Mouse (Mus musculus): ENCODE measurements around the gene Psmb1.
"Not testable (repeated sequence)": the region's sequence is repeated elsewhere in the genome, so short reads cannot be mapped to it uniquely, and the experiment has no call there.

Psmb1 gene

GRCm38 (mm10) chr17:15499656-15500394 lies at the start of gene Psmb1, which contains the start of gene Tbp:
Gene Psmb1, minus strand, starts transcription at chr17:15499751.
Gene Tbp, plus strand, starts transcription at chr17:15499888.
- CTCF ChIA-PET: no interaction called here

GRCm38 (mm10) chr17:15546440-15546839 lies 46.9 kb upstream of the Psmb1 start:
- CTCF ChIA-PET: no interaction called here

GRCm38 (mm10) chr17:15543868-15544267 lies 44.3 kb upstream of the Psmb1 start:
- CTCF ChIA-PET: not testable (repeated sequence)

DNA sequence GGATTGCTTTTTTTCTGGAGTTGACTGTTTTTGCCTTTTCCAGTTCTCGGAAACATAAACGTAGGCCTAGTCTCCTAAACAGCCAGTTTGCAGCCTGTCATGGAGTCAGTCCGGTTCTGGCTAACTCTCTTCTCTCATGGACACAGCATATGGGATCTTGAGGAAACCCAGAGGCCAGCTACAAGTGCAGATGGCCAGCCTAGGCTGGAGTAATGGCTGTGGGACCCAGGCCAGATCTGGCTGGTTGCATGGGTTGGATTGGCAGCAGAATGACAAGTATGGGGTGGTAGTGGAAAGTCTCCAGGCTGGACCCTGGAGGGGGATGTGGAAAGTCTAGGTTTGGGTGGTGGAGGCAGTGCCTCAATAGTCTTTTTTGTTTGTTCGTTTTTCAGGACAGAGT lies 40.8 kb upstream of the Psmb1 start:
- CTCF ChIA-PET: no interaction called here

DNA sequence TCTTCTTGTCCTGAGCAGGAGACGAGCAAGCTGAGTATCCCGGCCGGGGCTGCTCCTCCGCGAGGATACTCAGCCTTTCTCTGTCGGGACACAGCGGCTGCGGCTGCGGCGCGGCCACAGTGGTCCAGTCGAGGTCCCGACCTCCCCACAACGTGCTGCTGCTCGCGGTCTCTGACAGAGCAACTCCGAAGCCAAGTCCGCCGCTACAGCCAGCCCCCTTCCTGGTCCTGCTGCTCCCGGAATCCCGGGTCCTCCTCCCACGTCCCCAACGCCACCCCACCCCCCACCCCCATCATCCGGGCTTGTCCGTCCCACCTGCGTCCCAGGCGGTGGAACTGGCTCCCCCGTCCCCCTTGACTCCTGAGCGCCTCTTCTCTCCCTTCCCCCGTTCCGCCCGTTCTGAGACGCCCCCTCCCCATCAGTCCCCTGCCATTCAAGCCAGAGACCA lies 36.9 kb upstream of the Psmb1 start:
- CTCF ChIA-PET: no interaction called here

GRCm38 (mm10) chr17:15535943-15536342 lies 36.4 kb upstream of the Psmb1 start:
- CTCF ChIA-PET: no interaction called here

DNA sequence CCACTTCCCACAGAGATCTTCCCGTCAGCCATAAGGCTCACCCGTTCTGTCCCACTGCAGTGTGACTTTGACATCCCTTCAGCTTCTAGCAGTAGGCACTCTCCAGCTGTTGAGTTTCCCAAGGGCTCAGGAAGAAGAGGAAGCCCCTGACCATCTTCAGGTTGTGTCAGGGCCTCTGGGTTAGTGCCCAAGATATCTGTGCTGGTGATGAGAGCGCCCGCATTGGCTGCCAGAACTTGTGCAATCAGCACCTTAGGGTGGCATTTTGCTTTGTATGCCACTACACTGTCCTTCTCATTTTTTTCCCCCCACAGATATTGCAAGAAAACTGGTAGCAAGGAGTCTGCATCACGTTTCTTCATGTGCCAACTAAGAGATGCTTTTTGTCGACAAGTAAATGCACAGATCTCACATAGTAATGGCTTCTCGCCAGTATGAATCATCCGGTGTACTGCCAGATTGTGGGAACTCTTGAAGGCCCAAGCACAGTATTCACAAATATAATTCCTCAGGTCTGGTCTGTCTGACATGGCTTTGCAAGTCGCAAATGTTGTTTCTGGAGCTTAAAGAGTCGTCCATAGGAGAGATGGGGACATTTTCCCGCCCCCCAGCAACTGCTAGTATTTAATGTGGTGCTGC lies 35.7 kb upstream of the Psmb1 start:
- CTCF ChIA-PET: no interaction called here

DNA sequence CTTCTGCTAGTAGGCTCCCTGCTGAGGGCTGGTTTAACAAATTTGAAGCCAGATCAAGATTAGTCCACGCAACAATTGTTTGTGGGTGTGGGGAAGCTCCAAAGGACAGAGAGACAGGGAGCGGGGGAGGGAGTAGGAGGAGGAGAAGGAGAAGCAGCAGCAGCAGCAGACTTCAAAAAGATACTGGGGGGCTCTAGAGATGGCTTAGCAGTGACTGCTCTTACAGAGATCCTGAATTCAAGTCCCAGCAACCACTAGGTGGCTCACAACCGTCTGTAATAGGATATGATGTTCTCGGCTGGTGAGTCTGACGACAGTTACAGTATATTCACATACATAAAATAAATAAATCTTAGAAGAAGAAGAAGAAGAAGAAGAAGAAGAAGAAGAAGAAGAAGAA lies 30.6 kb upstream of the Psmb1 start:
- CTCF ChIA-PET: interaction anchor here (0.6 to 0.7 kb wide), 2 partner anchors 14 to 25 kb away, joined by 3 to 5 read pairs; no protein-coding TSS in a partner anchor

DNA sequence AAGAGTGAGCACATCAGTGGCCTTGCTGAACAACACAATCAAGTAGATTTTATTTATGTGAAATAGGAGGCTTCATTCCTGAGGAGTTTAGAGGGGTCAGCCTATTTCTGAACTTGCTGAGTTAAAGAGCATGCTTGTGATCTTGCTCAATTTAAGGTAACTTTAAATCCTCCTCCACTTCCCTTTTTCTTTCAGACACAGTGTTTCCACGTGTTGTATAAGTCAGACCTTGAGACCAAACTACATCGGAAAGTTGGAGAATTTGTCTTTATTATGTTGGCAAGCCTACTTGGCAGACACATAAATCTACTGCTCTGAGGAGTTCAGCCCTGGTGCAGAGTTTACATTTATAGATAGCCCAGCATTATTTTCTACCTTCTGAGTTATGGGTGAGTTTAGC lies 29.3 kb upstream of the Psmb1 start:
- CTCF ChIA-PET: interaction anchor here (0.6 kb wide), 1 partner anchor 16 kb away, joined by 10 read pairs; no protein-coding TSS in a partner anchor

DNA sequence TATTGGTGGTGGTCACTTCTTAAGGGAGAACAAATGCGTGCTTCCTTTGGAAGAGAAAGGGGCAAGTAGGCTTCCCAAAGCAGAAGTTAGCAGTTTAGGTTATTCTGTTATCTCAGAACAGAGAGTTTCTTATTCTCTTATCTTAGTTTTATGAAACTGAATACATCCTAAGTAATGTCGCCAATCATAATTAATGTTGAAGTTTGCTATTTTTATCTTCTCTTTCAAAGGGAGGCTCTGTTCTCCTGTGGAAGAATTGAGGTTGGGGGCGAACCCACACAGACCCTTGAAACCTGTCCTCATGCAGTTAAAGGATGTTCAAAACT lies 28.2 kb upstream of the Psmb1 start:
- CTCF ChIA-PET: no interaction called here

GRCm38 (mm10) chr17:15526986-15527810 lies 27.6 kb upstream of the Psmb1 start, which contains the start of gene Pdcd2:
Gene Pdcd2, minus strand, starts transcription at chr17:15527301.
- CTCF ChIA-PET: no interaction called here

- CTCF ChIA-PET: interaction anchor here (0.6 kb wide), 1 partner anchor 1143 kb away, joined by 14 read pairs; no protein-coding TSS in a partner anchor
Observed at GRCm38 (mm10) chr17:15526304-15526703, 26.8 kb upstream of the Psmb1 start.

GRCm38 (mm10) chr17:15518766-15519165 lies 19.2 kb upstream of the Psmb1 start:
- CTCF ChIA-PET: no interaction called here

DNA sequence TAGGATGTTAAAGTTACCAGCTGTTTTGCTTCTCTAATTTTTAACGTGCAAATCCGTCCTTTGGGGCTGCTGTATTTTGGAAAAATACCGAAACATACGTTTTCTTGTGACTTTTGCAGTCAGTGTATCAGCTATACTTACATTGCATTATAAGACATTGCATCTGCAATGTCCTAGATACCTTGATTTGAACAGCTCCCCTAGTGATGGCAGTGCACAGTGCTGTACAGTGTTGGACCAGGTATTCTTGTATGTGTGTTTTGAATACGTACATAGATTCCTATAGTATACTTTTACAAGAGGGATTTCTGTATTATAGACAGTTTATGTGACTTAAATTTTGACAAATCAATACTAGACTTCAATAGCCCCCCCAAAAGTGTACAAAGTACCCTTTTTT lies 18.6 kb upstream of the Psmb1 start:
- CTCF ChIA-PET: no interaction called here

- CTCF ChIA-PET: no interaction called here
Observed at GRCm38 (mm10) chr17:15517776-15518175, 18.2 kb upstream of the Psmb1 start.

DNA sequence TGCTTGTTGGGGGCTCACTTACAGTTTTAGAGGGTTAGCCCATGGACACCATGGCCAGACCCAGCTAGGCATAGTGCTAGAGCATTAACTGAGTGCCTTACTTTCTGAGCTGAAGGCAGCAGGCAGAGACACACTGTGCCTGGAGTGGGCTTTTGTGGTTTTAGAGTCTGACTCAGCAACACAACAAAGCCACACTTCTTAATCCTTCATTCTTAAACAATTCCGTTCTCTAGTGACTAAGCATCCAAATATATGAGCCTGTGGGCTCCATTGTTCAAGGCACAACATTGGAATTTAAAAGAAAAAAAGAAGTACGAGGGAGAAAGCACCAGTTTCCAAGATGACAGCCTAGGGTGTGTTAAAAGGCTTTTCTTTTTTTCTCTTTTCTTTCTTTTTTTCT lies 11.1 kb upstream of the Psmb1 start:
- CTCF ChIA-PET: no interaction called here

- CTCF ChIA-PET: no interaction called here
Observed at GRCm38 (mm10) chr17:15498753-15499113, 818 bp downstream of the Psmb1 start.

- CTCF ChIA-PET: no interaction called here
Observed at GRCm38 (mm10) chr17:15497882-15498752, 1.4 kb downstream of the Psmb1 start.

DNA sequence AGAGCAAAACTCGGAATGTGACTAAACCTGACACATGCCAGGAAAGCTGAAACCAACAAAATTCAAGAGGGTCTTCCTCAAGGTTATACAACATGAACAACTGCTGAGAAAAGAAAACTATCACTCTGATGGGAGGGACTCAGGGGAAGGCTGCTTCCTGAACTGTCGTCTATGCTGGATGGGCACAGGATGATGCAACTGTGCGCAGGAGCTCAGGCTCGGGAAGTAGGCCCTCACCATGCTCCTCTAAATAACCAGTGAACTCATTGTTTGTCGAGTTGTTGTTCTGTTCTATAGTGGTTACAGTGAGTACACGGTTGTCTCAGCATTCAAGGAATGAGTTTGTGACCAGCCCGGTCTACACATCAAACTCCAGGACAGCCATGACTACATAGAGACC lies 9.0 kb downstream of the Psmb1 start:
- CTCF ChIA-PET: no interaction called here

- CTCF ChIA-PET: no interaction called here
Observed at GRCm38 (mm10) chr17:15472671-15473070, 26.9 kb downstream of the Psmb1 start.

- CTCF ChIA-PET: no interaction called here
Observed at GRCm38 (mm10) chr17:15467669-15468068, 31.9 kb downstream of the Psmb1 start.
